Mouse (Mus musculus): Measurements from ENCODE around the gene Gm26566. TPM values are rescaled to one million over a fixed set of nuclear protein-coding genes. Genes with fewer than 3 reads are reported as not detected.
"Not testable (repeated sequence)": the region's sequence is repeated elsewhere in the genome, so short reads cannot be mapped to it uniquely, and the experiment has no call there.

Gm26566 gene
- polyA plus RNA-seq, 1 experiment from 2014 or later, result 1.2 TPM

GRCm38 (mm10) chr4:88762341-88762740, 40.7 kb downstream of the Gm26566 start:
- not testable (repeated sequence) for ATAC-seq (replicated peaks; ENCODE audit: low FRiP score, low TSS enrichment, low read depth); H3K4me3 ChIP-seq (ENCODE audit: low read depth, low read length); H3K4me2 ChIP-seq (ENCODE audit: low read length); H3K36me3 ChIP-seq (ENCODE audit: control insufficient read depth, insufficient read depth, low read length); DNase-seq (ENCODE audit: low spot score); H3K9me3 ChIP-seq (ENCODE audit: control insufficient read depth, low read length); H3K4me1 ChIP-seq (replicated peaks; ENCODE audit: control insufficient read depth, insufficient read depth, low read length); H3K27ac ChIP-seq (ENCODE audit: low read depth); H3K27me3 ChIP-seq (replicated peaks; ENCODE audit: control insufficient read depth, insufficient read depth, low read length); H3K9ac ChIP-seq (ENCODE audit: low read length)
- WGBS, result 56% methylated on average over 9 of the region's 9 CpGs

GRCm38 (mm10) chr4:88763384-88764018, 41.9 kb downstream of the Gm26566 start:
- not testable (repeated sequence) for H3K4me1 ChIP-seq (replicated peaks; ENCODE audit: control insufficient read depth, insufficient read depth, low read length); H3K9me3 ChIP-seq (ENCODE audit: control insufficient read depth, low read length); H3K27me3 ChIP-seq (replicated peaks; ENCODE audit: control insufficient read depth, insufficient read depth, low read length); H3K36me3 ChIP-seq (ENCODE audit: control insufficient read depth, insufficient read depth, low read length); H3K27ac ChIP-seq (ENCODE audit: low read depth); ATAC-seq (replicated peaks; ENCODE audit: low FRiP score, low TSS enrichment, low read depth)
- peak overlapping the region; percentile 42 for H3K4me2 ChIP-seq (ENCODE audit: low read length)
- 0 out of 2 replicates have a peak overlapping the region, but pooled peaks have one; percentile 27 for H3K9ac ChIP-seq (ENCODE audit: low read length)
- 3% methylated on average over 28 of the region's 42 CpGs for WGBS
- DNase-seq (ENCODE audit: low spot score), result peak; percentile 69
- peak overlapping the region; percentile 32 for H3K4me3 ChIP-seq (ENCODE audit: low read depth, low read length)

Other genes with a start within 250 kb of the Gm26566 start
- gene Ifnb1, start 199.0 kb upstream of the Gm26566 start, polyA plus RNA-seq (2014; fragmentation: Nextera tagmentation; extraction: Ambion mirVana), result not detected in 2 replicates
- gene Ifna15, start 163.6 kb upstream of the Gm26566 start, polyA plus RNA-seq (2014; fragmentation: Nextera tagmentation; extraction: Ambion mirVana), result not detected in 2 replicates
- not detected in 2 replicates for gene Ifna14, start 150.0 kb upstream of the Gm26566 start, polyA plus RNA-seq (2014; fragmentation: Nextera tagmentation; extraction: Ambion mirVana)
- gene Ifna9, start 129.4 kb upstream of the Gm26566 start, polyA plus RNA-seq (2014; fragmentation: Nextera tagmentation; extraction: Ambion mirVana), result not detected in 2 replicates
- gene Ifna12, start 118.4 kb upstream of the Gm26566 start, polyA plus RNA-seq (2014; fragmentation: Nextera tagmentation; extraction: Ambion mirVana), result not detected in 2 replicates
- not detected in 2 replicates for gene C87499, start 87.4 kb upstream of the Gm26566 start, polyA plus RNA-seq (2014; fragmentation: Nextera tagmentation; extraction: Ambion mirVana)
- not detected in 2 replicates for gene Ifna13, start 77.3 kb upstream of the Gm26566 start, polyA plus RNA-seq (2014; fragmentation: Nextera tagmentation; extraction: Ambion mirVana)
- not detected in 2 replicates for gene Ifna16, start 44.9 kb upstream of the Gm26566 start, polyA plus RNA-seq (2014; fragmentation: Nextera tagmentation; extraction: Ambion mirVana)
- gene Ifna2, start 37.9 kb upstream of the Gm26566 start, polyA plus RNA-seq (2014; fragmentation: Nextera tagmentation; extraction: Ambion mirVana), result not detected in 2 replicates
- gene Ifnab, start 30.4 kb upstream of the Gm26566 start, polyA plus RNA-seq (2014; fragmentation: Nextera tagmentation; extraction: Ambion mirVana), result not detected in 2 replicates
- 97.9 and 106 TPM in 2 replicates for gene Klhl9, start 660 bp downstream of the Gm26566 start, polyA plus RNA-seq (2014; fragmentation: Nextera tagmentation; extraction: Ambion mirVana)
- not detected in 2 replicates for gene Gm13271, start 33.1 kb downstream of the Gm26566 start, polyA plus RNA-seq (2014; fragmentation: Nextera tagmentation; extraction: Ambion mirVana)
- gene Gm13283, start 38.3 kb downstream of the Gm26566 start, polyA plus RNA-seq (2014; fragmentation: Nextera tagmentation; extraction: Ambion mirVana), result 0.22 TPM in 1 of 2 replicates, not detected in the other
- gene Gm13290, start 52.0 kb downstream of the Gm26566 start, polyA plus RNA-seq (2014; fragmentation: Nextera tagmentation; extraction: Ambion mirVana), result not detected in 2 replicates
- not detected in 2 replicates for gene Gm13289, start 55.1 kb downstream of the Gm26566 start, polyA plus RNA-seq (2014; fragmentation: Nextera tagmentation; extraction: Ambion mirVana)
- gene Gm13272, start 58.0 kb downstream of the Gm26566 start, polyA plus RNA-seq (2014; fragmentation: Nextera tagmentation; extraction: Ambion mirVana), result 0.23 TPM in 1 of 2 replicates, not detected in the other
- 0.28 TPM in 1 of 2 replicates, not detected in the other for gene Ifnz, start 60.3 kb downstream of the Gm26566 start, polyA plus RNA-seq (2014; fragmentation: Nextera tagmentation; extraction: Ambion mirVana)
- 0.48 TPM in 1 of 2 replicates, not detected in the other for gene Gm13276, start 63.9 kb downstream of the Gm26566 start, polyA plus RNA-seq (2014; fragmentation: Nextera tagmentation; extraction: Ambion mirVana)
- gene Gm13277, start 66.8 kb downstream of the Gm26566 start, polyA plus RNA-seq (2014; fragmentation: Nextera tagmentation; extraction: Ambion mirVana), result not detected in 2 replicates
- not detected in 2 replicates for gene Gm13278, start 69.7 kb downstream of the Gm26566 start, polyA plus RNA-seq (2014; fragmentation: Nextera tagmentation; extraction: Ambion mirVana)
- not detected in 2 replicates for gene Gm13275, start 72.7 kb downstream of the Gm26566 start, polyA plus RNA-seq (2014; fragmentation: Nextera tagmentation; extraction: Ambion mirVana)
- gene Gm13279, start 75.6 kb downstream of the Gm26566 start, polyA plus RNA-seq (2014; fragmentation: Nextera tagmentation; extraction: Ambion mirVana), result not detected in 2 replicates
- gene Gm13285, start 77.9 kb downstream of the Gm26566 start, polyA plus RNA-seq (2014; fragmentation: Nextera tagmentation; extraction: Ambion mirVana), result 0.59 and 1.1 TPM in 2 replicates
- gene Gm13287, start 81.4 kb downstream of the Gm26566 start, polyA plus RNA-seq (2014; fragmentation: Nextera tagmentation; extraction: Ambion mirVana), result not detected in 2 replicates
- not detected in 2 replicates for gene Gm13288, start 83.7 kb downstream of the Gm26566 start, polyA plus RNA-seq (2014; fragmentation: Nextera tagmentation; extraction: Ambion mirVana)
- not detected in 2 replicates for gene Ifna7, start 94.4 kb downstream of the Gm26566 start, polyA plus RNA-seq (2014; fragmentation: Nextera tagmentation; extraction: Ambion mirVana)
- gene Ifna11, start 98.2 kb downstream of the Gm26566 start, polyA plus RNA-seq (2014; fragmentation: Nextera tagmentation; extraction: Ambion mirVana), result not detected in 2 replicates
- not detected in 2 replicates for gene Ifna6, start 105.6 kb downstream of the Gm26566 start, polyA plus RNA-seq (2014; fragmentation: Nextera tagmentation; extraction: Ambion mirVana)
- not detected in 2 replicates for gene Ifna5, start 113.7 kb downstream of the Gm26566 start, polyA plus RNA-seq (2014; fragmentation: Nextera tagmentation; extraction: Ambion mirVana)
- gene Ifna4, start 120.1 kb downstream of the Gm26566 start, polyA plus RNA-seq (2014; fragmentation: Nextera tagmentation; extraction: Ambion mirVana), result not detected in 2 replicates
- not detected in 2 replicates for gene Ifna1, start 128.3 kb downstream of the Gm26566 start, polyA plus RNA-seq (2014; fragmentation: Nextera tagmentation; extraction: Ambion mirVana)
- not detected in 2 replicates for gene Ifne, start 158.4 kb downstream of the Gm26566 start, polyA plus RNA-seq (2014; fragmentation: Nextera tagmentation; extraction: Ambion mirVana)

Measured in intestine, embryonic 14.5 days (tissue).